Mouse (Mus musculus): ENCODE results near the gene Vamp2. TPM values are rescaled to one million over a fixed set of nuclear protein-coding genes. Genes with fewer than 3 reads are reported as not detected.
"Not testable (repeated sequence)": the region's sequence is repeated elsewhere in the genome, so short reads cannot be mapped to it uniquely, and the experiment has no call there.

Gene Vamp2
- polyA plus RNA-seq, 1 experiment = 43.1 TPM

DNA sequence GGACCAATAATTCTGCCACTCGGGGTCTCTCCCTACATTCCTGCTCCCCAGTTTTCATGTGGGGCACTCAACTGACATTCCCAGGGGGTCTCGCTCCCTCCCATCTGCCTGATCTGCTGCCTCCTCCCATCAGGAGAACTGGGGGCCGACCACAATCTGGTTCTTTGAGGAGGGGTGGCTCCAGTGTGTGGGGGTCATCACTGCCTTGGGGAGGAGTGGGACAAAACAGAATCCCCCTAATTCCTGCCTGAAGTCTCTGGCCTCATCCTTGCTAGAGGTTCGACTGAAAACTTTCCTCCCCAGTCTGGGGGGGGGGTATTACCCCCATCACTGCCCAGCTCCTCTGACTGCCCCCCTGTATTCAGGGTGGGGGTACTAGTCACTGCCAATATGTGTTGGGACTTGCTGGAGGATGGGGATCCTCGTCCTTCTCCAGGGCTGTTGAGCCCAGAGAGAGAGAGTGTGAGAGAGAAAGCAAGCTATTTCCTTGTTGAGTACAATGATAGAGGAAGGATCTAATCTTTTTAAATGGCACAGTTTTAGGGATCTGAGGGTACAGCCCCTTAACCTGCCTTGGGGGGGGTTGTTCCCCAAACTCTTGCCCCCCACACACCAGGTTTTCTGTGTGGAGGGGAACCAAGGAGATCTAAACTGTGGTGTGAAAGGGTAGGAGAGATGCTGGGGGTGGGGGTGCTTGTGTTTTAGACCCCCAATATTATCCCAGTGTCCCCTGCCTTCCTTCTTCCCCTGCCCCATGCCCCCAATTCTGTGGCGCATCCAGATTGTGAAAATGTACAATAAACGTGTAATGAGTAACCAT is 3.5 kb downstream of the Vamp2 start:
- TF ChIP-seq CTCF (IDR thresholded peaks at IDR 0.05; ENCODE audit: control insufficient read depth, insufficient read depth, insufficient replicate concordance, low read depth, low read length) = no peak
- no peak for TF ChIP-seq POLR2A (IDR thresholded peaks at IDR 0.05; ENCODE audit: control insufficient read depth, low read depth, low read length)
- Histone ChIP-seq H3K4me3 (ENCODE audit: control insufficient read depth, low read depth, low read length) (no peak overlapping the region), H3K4me1 (ENCODE audit: control insufficient read depth, insufficient read depth, low read length) (peaks cover 42% of the 10 kb centered on the region), H3K27me3 (ENCODE audit: control insufficient read depth, insufficient read depth, low read length) (no peaks in the 10 kb centered on the region), H3K27ac (ENCODE audit: control insufficient read depth, insufficient read depth, low read depth, low read length) (no peak overlapping the region), H3K36me3 (ENCODE audit: control insufficient read depth, insufficient read depth, low read length) (peaks cover 2% of the 10 kb centered on the region)

DNA sequence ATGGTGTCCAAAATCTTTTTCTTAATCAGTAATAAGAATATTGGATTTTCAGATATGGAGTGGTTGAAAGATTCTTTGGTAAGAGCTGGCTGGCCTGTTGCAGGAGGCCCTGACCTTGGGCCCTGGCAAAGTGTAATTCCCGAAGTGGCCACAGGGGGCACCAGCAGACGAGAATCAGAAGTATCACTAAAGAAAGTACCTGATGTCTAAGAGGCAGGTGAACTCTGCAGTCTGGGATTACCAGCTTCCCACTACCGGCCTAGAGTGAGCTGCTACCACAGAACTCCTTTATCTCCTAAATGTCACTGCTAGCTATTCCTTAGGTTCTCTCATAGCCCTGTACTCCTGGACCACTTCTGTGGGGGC is 4.1 kb downstream of the Vamp2 start:
- Histone ChIP-seq H3K27ac (ENCODE audit: control insufficient read depth, insufficient read depth, low read depth, low read length) (no peak overlapping the region), H3K36me3 (ENCODE audit: control insufficient read depth, insufficient read depth, low read length) (peaks cover 2% of the 10 kb centered on the region), H3K4me1 (ENCODE audit: control insufficient read depth, insufficient read depth, low read length) (peaks cover 45% of the 10 kb centered on the region), H3K27me3 (ENCODE audit: control insufficient read depth, insufficient read depth, low read length) (no peaks in the 10 kb centered on the region), H3K4me3 (ENCODE audit: control insufficient read depth, low read depth, low read length) (no peak overlapping the region)
- peak; percentile 83; the same call in 1 of the 2 replicates for TF ChIP-seq CTCF (IDR thresholded peaks at IDR 0.05; ENCODE audit: control insufficient read depth, insufficient read depth, insufficient replicate concordance, low read depth, low read length)
- TF ChIP-seq POLR2A (IDR thresholded peaks at IDR 0.05; ENCODE audit: control insufficient read depth, low read depth, low read length) = no peak

DNA sequence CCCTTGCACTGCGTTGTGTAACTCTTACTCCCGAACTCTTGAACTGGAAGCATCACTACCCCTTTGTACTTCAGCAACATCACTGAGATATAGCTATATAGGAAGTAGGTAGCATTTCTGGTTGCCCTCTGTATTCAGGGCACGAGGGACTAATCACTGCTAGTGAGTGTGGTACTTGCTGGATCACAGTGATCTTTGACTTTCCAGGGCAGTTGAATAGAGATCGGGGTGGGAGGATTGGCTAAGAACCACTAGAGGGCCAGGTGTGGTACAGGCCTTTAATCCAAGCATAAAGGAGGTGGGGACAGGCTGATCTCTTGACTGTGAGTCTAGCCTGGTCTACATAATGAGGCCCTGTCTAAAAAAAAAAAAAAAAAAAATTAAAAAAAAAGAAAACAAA is 4.6 kb downstream of the Vamp2 start:
- H3K27me3 ChIP-seq (ENCODE audit: control insufficient read depth, insufficient read depth, low read length) = no peaks in the 10 kb centered on the region
- peaks cover 46% of the 10 kb centered on the region for H3K4me1 ChIP-seq (ENCODE audit: control insufficient read depth, insufficient read depth, low read length)
- no peak overlapping the region for H3K4me3 ChIP-seq (ENCODE audit: control insufficient read depth, low read depth, low read length)
- no peak overlapping the region for H3K27ac ChIP-seq (ENCODE audit: control insufficient read depth, insufficient read depth, low read depth, low read length)
- TF ChIP-seq POLR2A (IDR thresholded peaks at IDR 0.05; ENCODE audit: control insufficient read depth, low read depth, low read length) = no peak
- no peak for TF ChIP-seq CTCF (IDR thresholded peaks at IDR 0.05; ENCODE audit: control insufficient read depth, insufficient read depth, insufficient replicate concordance, low read depth, low read length)
- H3K36me3 ChIP-seq (ENCODE audit: control insufficient read depth, insufficient read depth, low read length) = peaks cover 2% of the 10 kb centered on the region

DNA sequence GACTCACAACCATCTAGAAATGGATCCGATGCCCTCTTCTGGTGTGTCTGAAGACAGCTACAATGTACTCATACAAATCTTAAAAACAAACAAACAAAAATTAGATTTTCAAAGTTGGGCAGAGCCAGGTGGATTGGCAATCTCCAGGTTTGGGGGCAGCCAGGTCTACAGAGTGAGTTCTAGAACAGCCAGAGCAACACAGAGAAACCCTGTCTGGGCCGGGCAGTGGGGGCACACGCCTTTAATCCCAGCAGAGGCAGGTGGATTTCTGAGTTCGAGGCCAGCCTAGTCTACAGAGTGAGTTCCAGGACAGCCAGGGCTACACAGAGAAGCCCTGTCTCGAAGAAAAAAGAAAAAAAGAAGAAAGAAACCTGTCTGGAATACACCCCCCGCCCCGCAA is 5.6 kb downstream of the Vamp2 start:
- not testable (repeated sequence) for H3K4me3 ChIP-seq (ENCODE audit: control insufficient read depth, low read depth, low read length); H3K27me3 ChIP-seq (ENCODE audit: control insufficient read depth, insufficient read depth, low read length); H3K36me3 ChIP-seq (ENCODE audit: control insufficient read depth, insufficient read depth, low read length)
- peak overlapping the region; percentile 22; the same call in 1 of the 2 replicates for H3K27ac ChIP-seq (ENCODE audit: control insufficient read depth, insufficient read depth, low read depth, low read length)
- peaks cover 48% of the 10 kb centered on the region for H3K4me1 ChIP-seq (ENCODE audit: control insufficient read depth, insufficient read depth, low read length)

DNA sequence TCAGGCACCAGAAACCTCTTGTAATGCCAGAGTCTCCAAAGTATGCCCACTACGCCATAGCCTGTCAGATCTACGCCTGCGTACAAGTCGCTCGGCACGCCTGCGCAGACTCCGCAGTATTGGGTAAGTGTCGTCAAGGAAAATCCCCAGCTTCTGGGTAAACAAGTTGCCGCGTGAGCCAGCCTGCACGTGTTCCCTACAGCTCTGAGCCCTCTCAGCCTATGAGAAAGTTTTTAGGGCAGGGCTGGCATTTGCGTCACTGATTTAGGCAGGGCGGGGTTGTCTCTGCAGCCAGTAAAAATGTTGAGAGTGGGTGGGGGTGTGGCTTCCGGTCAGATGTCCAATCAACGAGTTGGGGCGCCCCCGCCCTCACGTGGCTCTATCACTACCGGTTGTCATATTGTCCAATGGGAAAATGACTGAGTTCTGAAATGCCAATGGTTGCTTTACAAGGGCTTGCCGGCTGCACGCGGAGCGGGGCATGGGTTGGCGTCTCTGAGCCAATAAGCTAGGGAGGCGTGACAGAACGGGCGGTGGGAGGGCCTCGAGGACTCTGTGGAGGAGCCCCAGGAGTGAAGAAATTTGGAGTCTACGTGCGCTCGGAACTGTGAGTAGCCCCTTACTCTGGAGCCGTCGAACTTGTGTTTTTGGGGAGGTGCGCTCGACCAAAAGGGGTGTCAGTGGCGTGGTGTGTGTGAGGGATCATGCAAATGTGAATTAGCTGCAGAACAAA is 6.6 kb downstream of the Vamp2 start, which contains the start of gene Per1:
TSS of gene Per1 (plus strand) at position 521 of the 733 bp plus-strand sequence.
- Histone ChIP-seq H3K36me3 (ENCODE audit: control insufficient read depth, insufficient read depth, low read length) (peaks cover 2% of the 10 kb centered on the region), H3K27me3 (ENCODE audit: control insufficient read depth, insufficient read depth, low read length) (no peaks in the 10 kb centered on the region), H3K4me1 (ENCODE audit: control insufficient read depth, insufficient read depth, low read length) (peaks cover 41% of the 10 kb centered on the region), H3K4me3 (ENCODE audit: control insufficient read depth, low read depth, low read length) (peak within 1 kb of the TSS; percentile 93), H3K27ac (ENCODE audit: control insufficient read depth, insufficient read depth, low read depth, low read length) (peak within 1 kb of the TSS; percentile 96)
- TF ChIP-seq POLR2A (IDR thresholded peaks at IDR 0.05; ENCODE audit: control insufficient read depth, low read depth, low read length) (peak; percentile 90), CTCF (IDR thresholded peaks at IDR 0.05; ENCODE audit: control insufficient read depth, insufficient read depth, insufficient replicate concordance, low read depth, low read length) (no peak)

DNA sequence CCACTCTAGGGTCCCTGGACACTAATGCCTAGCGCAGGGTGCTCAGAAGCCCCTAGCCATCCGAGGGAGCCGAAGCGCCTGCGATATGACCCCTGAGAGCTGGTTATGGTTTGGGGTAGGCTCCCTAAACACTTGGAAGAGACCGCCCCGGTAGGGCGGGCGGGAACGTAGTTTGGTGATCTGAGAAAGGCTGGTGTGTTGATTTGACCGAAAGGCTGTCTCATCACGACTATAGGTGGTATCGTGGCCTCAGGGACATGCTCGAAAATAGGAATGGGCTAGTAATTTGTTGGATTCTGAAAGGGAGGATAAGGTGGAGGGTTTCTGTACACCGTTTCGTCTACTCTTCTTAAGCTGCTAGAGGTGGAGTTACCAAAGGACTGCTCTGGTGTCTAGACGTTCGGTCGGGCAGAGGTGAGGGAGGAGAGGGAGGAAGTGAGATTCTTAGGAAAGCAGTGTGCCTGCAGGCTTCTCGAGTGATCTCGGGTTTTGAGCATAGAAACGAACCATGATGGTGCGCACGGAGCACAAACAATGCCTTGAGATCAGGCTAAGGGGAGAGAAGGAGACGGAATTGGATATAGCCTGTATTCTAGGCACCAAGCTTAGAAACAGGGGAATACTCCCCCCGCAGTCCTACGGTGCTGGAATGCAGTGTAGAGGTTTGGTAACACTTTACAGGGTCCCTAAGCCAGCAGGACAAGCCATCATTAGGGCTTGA is 7.4 kb downstream of the Vamp2 start:
- TF ChIP-seq POLR2A (IDR thresholded peaks at IDR 0.05; ENCODE audit: control insufficient read depth, low read depth, low read length) (no peak), CTCF (IDR thresholded peaks at IDR 0.05; ENCODE audit: control insufficient read depth, insufficient read depth, insufficient replicate concordance, low read depth, low read length) (no peak)
- Histone ChIP-seq H3K36me3 (ENCODE audit: control insufficient read depth, insufficient read depth, low read length) (peaks cover 2% of the 10 kb centered on the region), H3K4me1 (ENCODE audit: control insufficient read depth, insufficient read depth, low read length) (peaks cover 42% of the 10 kb centered on the region), H3K27me3 (ENCODE audit: control insufficient read depth, insufficient read depth, low read length) (no peaks in the 10 kb centered on the region), H3K27ac (ENCODE audit: control insufficient read depth, insufficient read depth, low read depth, low read length) (peak overlapping the region; percentile 95), H3K4me3 (ENCODE audit: control insufficient read depth, low read depth, low read length) (peak overlapping the region; percentile 93)

Measured in testis, adult 2 months (tissue).